In genomic region chr11:74506275-74506674, GRCm38 (mm10) we compare ENCODE assay signal across 16 mouse cellular contexts.
"Had no signal": no experiment of that assay in that cellular context is flagged by ENCODE, and none has a peak within 500 bp of the region (broad histone marks: within the 10 kb centered on the region; RNA-seq: fewer than 3 reads in every experiment).

No protein-coding gene starts in this region.

- H3K36me3 ChIP-seq: kidney, embryonic 15.5 days; limb, embryonic 12.5 days; liver, embryonic 13.5 days; lung, embryonic 15.5 days; neural tube, embryonic 12.5 days had no signal

- DNase-seq: kidney, adult 2 months; kidney, postnatal 36 days; layer of hippocampus, adult 9-11 months; layer of hippocampus, postnatal 36 days; liver; liver, embryonic 13.5 days; liver, postnatal 0 days; lung, postnatal 14 days; thymus, adult 18-20 months; thymus, postnatal 14 days had no signal

- H3K4me3 ChIP-seq: kidney, embryonic 15.5 days; limb, embryonic 12.5 days; liver, embryonic 13.5 days; lung, embryonic 15.5 days; megakaryocyte, embryonic 14.5 days; neural tube, embryonic 12.5 days had no signal

- H3K27ac ChIP-seq: kidney, embryonic 15.5 days; limb, embryonic 12.5 days; liver, embryonic 13.5 days; lung, embryonic 15.5 days; macrophage; neural tube, embryonic 12.5 days had no signal

- ATAC-seq: liver, postnatal 0 days had no signal

- H3K27me3 ChIP-seq: kidney, embryonic 15.5 days; limb, embryonic 12.5 days; liver, embryonic 13.5 days; lung, embryonic 15.5 days; neural tube, embryonic 12.5 days had no signal

- H3K9me3 ChIP-seq: kidney, embryonic 15.5 days; limb, embryonic 12.5 days; liver, embryonic 13.5 days; lung, embryonic 15.5 days; megakaryocyte, embryonic 14.5 days; neural tube, embryonic 12.5 days had no signal

- H3K4me1 ChIP-seq: limb, embryonic 12.5 days; lung, embryonic 15.5 days; neural tube, embryonic 12.5 days had no signal

- H3K4me2 ChIP-seq: kidney, embryonic 15.5 days; limb, embryonic 12.5 days; liver, embryonic 13.5 days; lung, embryonic 15.5 days; neural tube, embryonic 12.5 days had no signal

- H3K9ac ChIP-seq: kidney, embryonic 15.5 days; limb, embryonic 12.5 days; liver, embryonic 13.5 days; liver, postnatal 0 days; lung, embryonic 15.5 days; neural tube, embryonic 12.5 days had no signal
